Mouse (Mus musculus): ENCODE data around the gene Efnb2.

Efnb2 gene

GRCm38 (mm10) chr8:8655346-8656340, 5.4 kb downstream of the Efnb2 start:
- DNase-seq, result no peak

- no peak for DNase-seq
Measured at GRCm38 (mm10) chr8:8653906-8654489, 7.0 kb downstream of the Efnb2 start.

GRCm38 (mm10) chr8:8653343-8653742, 7.7 kb downstream of the Efnb2 start:
- DNase-seq, result no peak

GRCm38 (mm10) chr8:8652388-8652787, 8.7 kb downstream of the Efnb2 start:
- no peak for DNase-seq

GRCm38 (mm10) chr8:8649944-8650343, 11.1 kb downstream of the Efnb2 start:
- DNase-seq, result peak; percentile 81

GRCm38 (mm10) chr8:8649536-8649935, 11.5 kb downstream of the Efnb2 start:
- DNase-seq, result no peak

GRCm38 (mm10) chr8:8648686-8649085, 12.4 kb downstream of the Efnb2 start:
- DNase-seq, result no peak

- DNase-seq, result no peak
Measured at GRCm38 (mm10) chr8:8647824-8648223, 13.2 kb downstream of the Efnb2 start.

- DNase-seq, result no peak
Measured at GRCm38 (mm10) chr8:8647319-8647718, 13.7 kb downstream of the Efnb2 start.

- DNase-seq, result no peak
Measured at GRCm38 (mm10) chr8:8644160-8644915, 16.7 kb downstream of the Efnb2 start.

- DNase-seq, result no peak
Measured at GRCm38 (mm10) chr8:8640264-8640588, 20.8 kb downstream of the Efnb2 start.

GRCm38 (mm10) chr8:8639569-8640263, 21.3 kb downstream of the Efnb2 start:
- no peak for DNase-seq

GRCm38 (mm10) chr8:8631394-8631793, 29.6 kb downstream of the Efnb2 start:
- no peak for DNase-seq

GRCm38 (mm10) chr8:8624017-8624416, 37.0 kb downstream of the Efnb2 start:
- DNase-seq, result no peak

- DNase-seq, result no peak
Measured at GRCm38 (mm10) chr8:8623486-8623885, 37.6 kb downstream of the Efnb2 start.

GRCm38 (mm10) chr8:8622476-8622875, 38.6 kb downstream of the Efnb2 start:
- no peak for DNase-seq

- peak; percentile 27 for DNase-seq
Measured at GRCm38 (mm10) chr8:8622031-8622430, 39.0 kb downstream of the Efnb2 start.

- peak; percentile 41 for DNase-seq
Measured at GRCm38 (mm10) chr8:8621236-8621917, 39.7 kb downstream of the Efnb2 start.

- peak; percentile 29 for DNase-seq
Measured at GRCm38 (mm10) chr8:8620536-8620935, 40.5 kb downstream of the Efnb2 start.

GRCm38 (mm10) chr8:8619221-8620194, 41.5 kb downstream of the Efnb2 start:
- no peak for DNase-seq

- DNase-seq, result no peak
Measured at GRCm38 (mm10) chr8:8613844-8614243, 47.2 kb downstream of the Efnb2 start.

All from right cerebral cortex, postnatal 4 days (tissue).